In the genomic region with DNA sequence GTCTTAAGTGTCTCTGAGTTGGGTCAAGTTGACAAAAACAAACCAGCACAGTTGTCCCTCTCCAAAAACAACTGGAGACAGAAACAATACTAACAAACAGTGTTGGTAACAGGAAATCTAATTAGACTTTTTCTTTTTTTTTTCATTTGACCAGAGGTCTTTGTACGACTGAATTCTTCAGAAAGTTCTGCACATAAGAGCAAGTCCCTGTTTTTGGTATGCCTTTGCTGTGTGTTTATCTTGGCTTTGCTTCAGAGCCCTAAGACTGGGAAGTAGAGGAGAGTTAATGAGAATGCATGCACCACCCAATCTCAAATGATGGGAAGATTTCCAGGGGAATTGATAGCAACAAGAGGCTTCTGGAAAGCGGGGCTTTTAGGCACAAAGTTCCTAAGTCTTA, we compare ENCODE assay signal across 26 mouse cellular contexts. TPM values are rescaled to one million over a fixed set of nuclear protein-coding genes. Genes with fewer than 3 reads are reported as not detected.
DNase-seq lines count a peak whose midpoint lies in the region; ATAC-seq and TF ChIP-seq lines count a peak whose summit lies in the region.
"Had no signal": no experiment of that assay in that cellular context is flagged by ENCODE, and none has a peak within 500 bp of the region (broad histone marks: within the 10 kb centered on the region; RNA-seq: fewer than 3 reads in every experiment).

No protein-coding gene starts in this region.

- no peak overlapping the region for H3K9ac ChIP-seq in hindbrain, embryonic 13.5 days
- H3K9ac ChIP-seq in kidney, postnatal 0 days (ENCODE audit: low read depth, low read length): no peak overlapping the region
- H3K9ac ChIP-seq: embryonic facial prominence, embryonic 13.5 days; forebrain, embryonic 12.5 days; forebrain, embryonic 15.5 days; heart, embryonic 12.5 days; heart, embryonic 15.5 days had no signal

- 84% methylated on average over 2 of the region's 2 CpGs for WGBS in hindbrain, embryonic 13.5 days
- WGBS in hindbrain, embryonic 10.5 days: 87% methylated on average over 2 of the region's 2 CpGs
- WGBS in kidney, postnatal 0 days: 49% methylated on average over 2 of the region's 2 CpGs

- H3K27me3 ChIP-seq in hindbrain, embryonic 13.5 days: no peaks in the 10 kb centered on the region
- H3K27me3 ChIP-seq in hindbrain, embryonic 10.5 days (ENCODE audit: insufficient read depth, poor library complexity, severe bottlenecking): no peaks in the 10 kb centered on the region
- H3K27me3 ChIP-seq in kidney, postnatal 0 days (ENCODE audit: insufficient read depth, low read length): no peaks in the 10 kb centered on the region
- H3K27me3 ChIP-seq: embryonic facial prominence, embryonic 13.5 days; forebrain, embryonic 12.5 days; forebrain, embryonic 15.5 days; heart, embryonic 12.5 days; heart, embryonic 15.5 days had no signal

- no peak overlapping the region for H3K4me3 ChIP-seq in hindbrain, embryonic 13.5 days
- H3K4me3 ChIP-seq in hindbrain, embryonic 10.5 days: no peak overlapping the region
- no peak overlapping the region for H3K4me3 ChIP-seq in kidney, postnatal 0 days (replicated peaks; ENCODE audit: low read depth, low read length)
- H3K4me3 ChIP-seq: embryonic facial prominence, embryonic 10.5 days; embryonic facial prominence, embryonic 13.5 days; erythroblast, embryonic 14.5 days; forebrain, embryonic 12.5 days; forebrain, embryonic 15.5 days; heart, embryonic 12.5 days; heart, embryonic 15.5 days had no signal

- no peak for TF ChIP-seq POLR2A in brain, embryonic 14.5 days (IDR thresholded peaks at IDR 0.05; ENCODE audit: borderline replicate concordance, extremely low read depth, insufficient read depth, insufficient read length, poor library complexity, severe bottlenecking)

- no peak for TF ChIP-seq CTCF in kidney, postnatal 0 days (IDR thresholded peaks at IDR 0.05; ENCODE audit: low read depth)
- TF ChIP-seq CTCF in brain, embryonic 14.5 days (IDR thresholded peaks at IDR 0.05; ENCODE audit: borderline replicate concordance, extremely low read depth, insufficient read depth, insufficient read length): no peak

- peaks cover 4% of the 10 kb centered on the region; the same call in 1 of the 2 replicates for H3K9me3 ChIP-seq in hindbrain, embryonic 13.5 days
- no peaks in the 10 kb centered on the region for H3K9me3 ChIP-seq in hindbrain, embryonic 10.5 days
- H3K9me3 ChIP-seq in kidney, postnatal 0 days (replicated peaks; ENCODE audit: low read length): no peaks in the 10 kb centered on the region
- H3K9me3 ChIP-seq: embryonic facial prominence, embryonic 10.5 days; embryonic facial prominence, embryonic 13.5 days; forebrain, embryonic 12.5 days; forebrain, embryonic 15.5 days; heart, embryonic 15.5 days had no signal

- peak overlapping the region; percentile 76; the same call in 1 of the 2 replicates for H3K27ac ChIP-seq in hindbrain, embryonic 13.5 days
- H3K27ac ChIP-seq in hindbrain, embryonic 10.5 days: no peak overlapping the region
- H3K27ac ChIP-seq in kidney, postnatal 0 days: no peak overlapping the region
- H3K27ac ChIP-seq: embryonic facial prominence, embryonic 10.5 days; embryonic facial prominence, embryonic 13.5 days; forebrain, embryonic 12.5 days; forebrain, embryonic 15.5 days; heart, embryonic 15.5 days had no signal

- no peak overlapping the region for H3K4me2 ChIP-seq in hindbrain, embryonic 13.5 days
- no peak overlapping the region for H3K4me2 ChIP-seq in kidney, postnatal 0 days (ENCODE audit: low read length)
- H3K4me2 ChIP-seq: embryonic facial prominence, embryonic 13.5 days; forebrain, embryonic 12.5 days; forebrain, embryonic 15.5 days; heart, embryonic 12.5 days; heart, embryonic 15.5 days had no signal

- H3K36me3 ChIP-seq in hindbrain, embryonic 13.5 days: no peaks in the 10 kb centered on the region
- H3K36me3 ChIP-seq in hindbrain, embryonic 10.5 days: no peaks in the 10 kb centered on the region
- no peaks in the 10 kb centered on the region for H3K36me3 ChIP-seq in kidney, postnatal 0 days (ENCODE audit: insufficient read depth, low read length)
- H3K36me3 ChIP-seq: embryonic facial prominence, embryonic 10.5 days; embryonic facial prominence, embryonic 13.5 days; forebrain, embryonic 12.5 days; forebrain, embryonic 15.5 days; heart, embryonic 12.5 days; heart, embryonic 15.5 days had no signal

- H3K4me1 ChIP-seq in hindbrain, embryonic 13.5 days (replicated peaks): peaks cover 4% of the 10 kb centered on the region; the same call in 1 of the 2 replicates
- peaks cover 4% of the 10 kb centered on the region; the same call in 1 of the 2 replicates for H3K4me1 ChIP-seq in hindbrain, embryonic 10.5 days (replicated peaks)
- no peaks in the 10 kb centered on the region for H3K4me1 ChIP-seq in kidney, postnatal 0 days (replicated peaks; ENCODE audit: insufficient read depth, low read length)
- H3K4me1 ChIP-seq: embryonic facial prominence, embryonic 10.5 days; embryonic facial prominence, embryonic 13.5 days; forebrain, embryonic 12.5 days had no signal

- DNase-seq in hindbrain, embryonic 10.5 days (ENCODE audit: low spot score): no peak
- peak; percentile 54 for DNase-seq in kidney, postnatal 0 days (ENCODE audit: low spot score)
- DNase-seq in kidney, postnatal 10 days: no peak
- DNase-seq in brain, embryonic 14.5 days (ENCODE audit: low read depth): peak; percentile 4
- DNase-seq in layer of hippocampus, postnatal 10 days (ENCODE audit: low spot score in 2 of 2): no peak
- DNase-seq: adrenal gland, adult 2 months; adrenal gland, postnatal 14 days; cerebellum, adult 11-12 months; cerebellum, adult 8-10 months; cerebellum, postnatal 10 days; cerebellum, postnatal 36 days; embryo, embryonic 11 days; gastrocnemius, postnatal 25 days; heart, adult 18-20 months; heart, postnatal 10 days; heart, postnatal 36 days had no signal

- no peak for ATAC-seq in hindbrain, embryonic 13.5 days (ENCODE audit: low FRiP score)
- no peak for ATAC-seq in kidney, postnatal 0 days (replicated peaks; ENCODE audit: low FRiP score, low read depth)
- ATAC-seq: CD4-positive, CD25-positive, alpha-beta regulatory T cell, adult 4 months; forebrain, embryonic 15.5 days had no signal

RNA-seq across cellular contexts. Expression of a gene that starts 13.6 kb away (rescaled TPM):
- not detected in 2 replicates for polyA plus RNA-seq in hindbrain, embryonic 13.5 days (2015; fragmentation: Nextera tagmentation; extraction: Ambion mirVana)
- not detected in 2 replicates for polyA plus RNA-seq in hindbrain, embryonic 10.5 days (2016; fragmentation: Nextera tagmentation; extraction: Ambion mirVana)
- 12.0 and 12.4 TPM in 2 replicates for polyA plus RNA-seq in kidney, postnatal 0 days (2015; fragmentation: Nextera tagmentation; extraction: Ambion mirVana)
- 0.04 and 0.07 TPM in 2 replicates for polyA plus RNA-seq in brain, embryonic 14.5 days (2012; rRNA removed)
- under 1 TPM; 0.22 to 0.41 TPM for total RNA-seq in layer of hippocampus, postnatal 10 days (2021)
- total RNA-seq: gastrocnemius, postnatal 25 days; MEL had no signal
- polyA plus RNA-seq: CD4-positive, CD25-positive, alpha-beta regulatory T cell, adult 4 months; embryonic facial prominence, embryonic 10.5 days; embryonic facial prominence, embryonic 13.5 days; erythroblast, embryonic 14.5 days; forebrain, embryonic 12.5 days had no signal

Comparison
In these comparisons a context has a peak if more than half of its experiments do, and no peak if none do; other contexts are left out.
1. DNase-seq: peak in kidney, postnatal 0 days (single experiment) and brain, embryonic 14.5 days (single experiment); none in hindbrain, embryonic 10.5 days (single experiment), kidney, postnatal 10 days (single experiment) and layer of hippocampus, postnatal 10 days (0 of 2).
2. RNA of a gene that starts 13.6 kb away (polyA plus RNA-seq): 12.0 to 12.4 TPM in kidney, postnatal 0 days; 0.04 to 0.07 TPM in brain, embryonic 14.5 days, not detected in hindbrain, embryonic 10.5 days and not detected in hindbrain, embryonic 13.5 days; every median in the first group is over 10 times any median in the second.